Mouse (Mus musculus): ENCODE results near the gene Zfp93. TPM values are rescaled to one million over a fixed set of nuclear protein-coding genes. Genes with fewer than 3 reads are reported as not detected.

Gene Zfp93
- total and polyA plus RNA-seq, 2 experiments: 1.3 to 3.6 TPM

DNA sequence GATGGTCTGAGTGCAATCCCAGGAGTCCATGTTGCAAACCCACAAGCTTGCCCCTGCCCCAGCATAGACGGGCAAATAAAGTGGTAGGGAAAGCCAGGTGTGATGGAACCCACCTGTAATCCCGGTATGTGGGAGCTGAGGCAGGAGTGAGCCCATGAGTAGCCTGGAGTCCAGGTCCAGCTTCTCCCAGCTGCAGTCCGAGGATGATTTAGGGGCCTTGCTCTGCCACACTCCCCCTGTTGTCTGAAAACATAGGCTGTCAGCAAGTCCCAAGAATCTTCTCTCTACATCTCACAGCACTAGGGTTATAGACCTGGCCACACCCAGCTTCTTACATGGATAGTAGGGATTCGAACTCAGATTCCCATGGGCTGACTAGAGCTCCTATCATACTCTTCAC, 16.7 kb downstream of the Zfp93 start:
- H3K4me1 ChIP-seq (ENCODE audit: control insufficient read depth, insufficient read depth, low read length): no peaks in the 10 kb centered on the region
- no peak overlapping the region for H3K9ac ChIP-seq (ENCODE audit: low read depth, low read length)
- H3K79me2 ChIP-seq (ENCODE audit: control insufficient read depth, insufficient read depth, low read length): no peaks in the 10 kb centered on the region
- no peak overlapping the region for H3K27ac ChIP-seq (replicated peaks; ENCODE audit: insufficient read depth, low read depth, low read length)
- H3K27me3 ChIP-seq (ENCODE audit: control insufficient read depth, insufficient read depth, low read length): no peaks in the 10 kb centered on the region
- no peak overlapping the region for H3K4me3 ChIP-seq (ENCODE audit: insufficient read depth, low read depth, low read length)
- H3K36me3 ChIP-seq (ENCODE audit: control insufficient read depth, insufficient read depth, low read length): no peaks in the 10 kb centered on the region
- TF ChIP-seq POLR2A (IDR thresholded peaks at IDR 0.05; ENCODE audit: extremely low read depth, insufficient read depth, low read length) (no peak), CTCF (IDR thresholded peaks at IDR 0.05; ENCODE audit: low read depth, low read length) (no peak)
- 71% methylated on average over 4 of the region's 4 CpGs for WGBS
- no peak for DNase-seq (ENCODE audit: extremely low read depth, low read depth, low spot score)

- 78% methylated on average over 5 of the region's 5 CpGs for WGBS
- Histone ChIP-seq H3K27ac (replicated peaks; ENCODE audit: insufficient read depth, low read depth, low read length) (no peak overlapping the region), H3K4me3 (ENCODE audit: insufficient read depth, low read depth, low read length) (no peak overlapping the region), H3K79me2 (ENCODE audit: control insufficient read depth, insufficient read depth, low read length) (no peaks in the 10 kb centered on the region), H3K27me3 (ENCODE audit: control insufficient read depth, insufficient read depth, low read length) (no peaks in the 10 kb centered on the region), H3K36me3 (ENCODE audit: control insufficient read depth, insufficient read depth, low read length) (no peaks in the 10 kb centered on the region; the same call in 1 of the 2 replicates), H3K9ac (ENCODE audit: low read depth, low read length) (no peak overlapping the region), H3K4me1 (ENCODE audit: control insufficient read depth, insufficient read depth, low read length) (no peaks in the 10 kb centered on the region)
- no peak for DNase-seq (ENCODE audit: extremely low read depth, low read depth, low spot score)
- no peak for TF ChIP-seq POLR2A (IDR thresholded peaks at IDR 0.05; ENCODE audit: extremely low read depth, insufficient read depth, low read length)
- no peak for TF ChIP-seq CTCF (IDR thresholded peaks at IDR 0.05; ENCODE audit: low read depth, low read length)
Measured at GRCm38 (mm10) chr7:24287670-24288069, 17.4 kb downstream of the Zfp93 start.

DNA sequence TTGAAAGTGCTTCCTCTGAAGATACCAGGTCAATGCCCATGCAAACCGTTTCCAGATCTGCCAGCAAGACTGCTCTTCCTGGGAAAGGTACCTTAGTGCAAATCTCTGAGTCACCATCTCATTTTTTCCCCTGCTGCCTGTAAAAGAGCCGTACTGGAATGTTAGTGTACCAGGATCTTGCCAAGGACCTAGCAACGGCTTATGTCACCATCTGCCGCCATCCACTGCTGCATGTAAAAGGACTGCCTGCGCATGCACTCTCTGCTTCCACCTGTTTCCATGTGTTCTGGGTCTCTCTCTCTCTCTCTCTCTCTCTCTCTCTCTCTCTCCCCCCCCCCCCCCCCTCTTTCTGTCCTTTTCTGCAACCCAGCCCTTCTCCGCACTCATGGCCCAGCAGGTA, 18.3 kb downstream of the Zfp93 start:
- H3K27me3 ChIP-seq (ENCODE audit: control insufficient read depth, insufficient read depth, low read length): no peaks in the 10 kb centered on the region
- H3K27ac ChIP-seq (replicated peaks; ENCODE audit: insufficient read depth, low read depth, low read length): no peak overlapping the region

DNA sequence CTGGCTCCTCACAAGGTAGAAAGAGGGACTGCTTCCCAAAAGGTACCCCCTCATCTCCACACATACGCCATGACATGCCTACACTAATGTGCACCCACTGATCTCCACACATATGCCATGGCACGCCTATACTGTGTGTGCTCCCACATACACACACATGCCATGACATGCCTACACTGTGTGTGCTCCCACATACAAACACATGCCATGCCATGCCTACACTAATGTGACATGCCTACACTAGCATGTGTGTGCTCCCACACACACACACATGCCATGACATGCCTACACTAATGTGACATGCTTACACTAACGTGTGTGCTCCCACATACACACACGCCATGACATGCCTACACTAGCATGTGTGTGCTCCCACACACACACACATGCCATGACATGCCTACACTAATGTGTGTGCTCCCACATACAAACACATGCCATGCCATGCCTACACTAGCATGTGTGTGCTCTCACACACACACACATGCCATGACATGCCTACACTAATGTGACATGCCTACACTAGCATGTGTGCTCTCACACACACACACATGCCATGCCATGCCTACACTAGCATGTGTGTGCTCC, 20.0 kb downstream of the Zfp93 start:
- no peak overlapping the region for H3K9ac ChIP-seq (ENCODE audit: low read depth, low read length)
- H3K4me3 ChIP-seq (ENCODE audit: insufficient read depth, low read depth, low read length): no peak overlapping the region
- TF ChIP-seq CTCF (IDR thresholded peaks at IDR 0.05; ENCODE audit: low read depth, low read length) (no peak), POLR2A (IDR thresholded peaks at IDR 0.05; ENCODE audit: extremely low read depth, insufficient read depth, low read length) (no peak)
- H3K4me1 ChIP-seq (ENCODE audit: control insufficient read depth, insufficient read depth, low read length): no peaks in the 10 kb centered on the region
- no peak for DNase-seq (ENCODE audit: extremely low read depth, low read depth, low spot score)
- no peak overlapping the region for H3K27ac ChIP-seq (replicated peaks; ENCODE audit: insufficient read depth, low read depth, low read length)
- WGBS: 90% methylated on average over 4 of the region's 4 CpGs
- peaks cover under 1% of the 10 kb centered on the region; the same call in 1 of the 2 replicates for H3K36me3 ChIP-seq (ENCODE audit: control insufficient read depth, insufficient read depth, low read length)
- H3K27me3 ChIP-seq (ENCODE audit: control insufficient read depth, insufficient read depth, low read length): no peaks in the 10 kb centered on the region
- H3K79me2 ChIP-seq (ENCODE audit: control insufficient read depth, insufficient read depth, low read length): no peaks in the 10 kb centered on the region

More for the DNA sequence above, 18.3 kb downstream of the Zfp93 start:
- Histone ChIP-seq H3K36me3 (ENCODE audit: control insufficient read depth, insufficient read depth, low read length) (no peaks in the 10 kb centered on the region; the same call in 1 of the 2 replicates), H3K79me2 (ENCODE audit: control insufficient read depth, insufficient read depth, low read length) (no peaks in the 10 kb centered on the region), H3K4me3 (ENCODE audit: insufficient read depth, low read depth, low read length) (no peak overlapping the region), H3K9ac (ENCODE audit: low read depth, low read length) (no peak overlapping the region), H3K4me1 (ENCODE audit: control insufficient read depth, insufficient read depth, low read length) (no peaks in the 10 kb centered on the region)
- no peak for DNase-seq (ENCODE audit: extremely low read depth, low read depth, low spot score)
- WGBS: 91% methylated on average over 6 of the region's 6 CpGs
- TF ChIP-seq CTCF (IDR thresholded peaks at IDR 0.05; ENCODE audit: low read depth, low read length): no peak
- no peak for TF ChIP-seq POLR2A (IDR thresholded peaks at IDR 0.05; ENCODE audit: extremely low read depth, insufficient read depth, low read length)

- WGBS: 88% methylated on average over 27 of the region's 27 CpGs
- no peak for DNase-seq (ENCODE audit: extremely low read depth, low read depth, low spot score)
- TF ChIP-seq CTCF (IDR thresholded peaks at IDR 0.05; ENCODE audit: low read depth, low read length) (no peak), POLR2A (IDR thresholded peaks at IDR 0.05; ENCODE audit: extremely low read depth, insufficient read depth, low read length) (no peak)
- H3K36me3 ChIP-seq (ENCODE audit: control insufficient read depth, insufficient read depth, low read length): peaks cover 2% of the 10 kb centered on the region; the same call in 1 of the 2 replicates
- no peak overlapping the region for H3K4me3 ChIP-seq (ENCODE audit: insufficient read depth, low read depth, low read length)
- no peak overlapping the region for H3K27ac ChIP-seq (replicated peaks; ENCODE audit: insufficient read depth, low read depth, low read length)
- H3K27me3 ChIP-seq (ENCODE audit: control insufficient read depth, insufficient read depth, low read length): no peaks in the 10 kb centered on the region
- H3K79me2 ChIP-seq (ENCODE audit: control insufficient read depth, insufficient read depth, low read length): no peaks in the 10 kb centered on the region
- H3K4me1 ChIP-seq (ENCODE audit: control insufficient read depth, insufficient read depth, low read length): no peaks in the 10 kb centered on the region
- no peak overlapping the region for H3K9ac ChIP-seq (ENCODE audit: low read depth, low read length)
Measured at GRCm38 (mm10) chr7:24291387-24292090, 21.3 kb downstream of the Zfp93 start.
